Comparison of ENCODE assay signal across 8 mouse cellular contexts in the genomic region with DNA sequence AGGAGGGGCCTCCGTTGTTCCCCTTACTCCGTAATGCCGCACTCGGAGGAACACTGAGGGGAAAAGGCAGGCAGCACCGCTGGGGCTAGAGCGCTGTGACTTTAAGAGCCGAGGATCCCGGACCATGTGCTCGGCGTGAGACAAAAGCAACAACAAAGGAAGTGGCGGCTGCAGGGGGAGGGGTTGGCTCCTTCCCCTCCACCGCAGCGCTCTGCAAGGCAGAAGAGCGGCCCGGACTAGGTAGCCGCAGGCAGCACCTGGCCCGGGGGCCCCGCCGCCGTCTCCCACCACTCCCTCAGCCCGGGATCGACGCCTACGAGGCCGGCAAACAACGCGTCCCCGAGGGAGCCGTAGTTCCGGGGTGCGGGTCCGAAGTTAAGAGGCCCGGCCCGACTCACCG. TPM values are rescaled to one million over a fixed set of nuclear protein-coding genes. Genes with fewer than 3 reads are reported as not detected.
DNase-seq lines count a peak whose midpoint lies in the region; ATAC-seq lines count a peak whose summit lies in the region.

No protein-coding gene starts in this region.

- H3K36me3 ChIP-seq in hindbrain, embryonic 15.5 days: peaks cover 23% of the 10 kb centered on the region

- no peaks in the 10 kb centered on the region for H3K27me3 ChIP-seq in hindbrain, embryonic 15.5 days

- under 1% methylated on average over 35 of the region's 35 CpGs for WGBS in hindbrain, embryonic 15.5 days

- no peaks in the 10 kb centered on the region for H3K9me3 ChIP-seq in hindbrain, embryonic 15.5 days

- peaks cover 60% of the 10 kb centered on the region for H3K4me1 ChIP-seq in hindbrain, embryonic 15.5 days (replicated peaks)

- peak overlapping the region; percentile 97 for H3K9ac ChIP-seq in hindbrain, embryonic 15.5 days

- peak; percentile 79 for DNase-seq in NIH3T3 (ENCODE audit: low read depth)
- DNase-seq in cerebellum, postnatal 14 days: peak; percentile 75
- DNase-seq in frontal cortex, postnatal 36 days (ENCODE audit: low spot score in 2 of 2): peak; percentile 69 to 76
- peak; percentile 52 to 69 for DNase-seq in left cerebral cortex, adult 8-10 months (ENCODE audit: low spot score in 2 of 2)
- peak; percentile 79 for DNase-seq in right cerebral cortex, adult 18-20 months
- peak; percentile 80 for DNase-seq in urinary bladder, postnatal 14 days (ENCODE audit: low spot score)

- H3K27ac ChIP-seq in hindbrain, embryonic 15.5 days (replicated peaks): peak overlapping the region; percentile 99

- peak overlapping the region; percentile 70 for H3K4me2 ChIP-seq in hindbrain, embryonic 15.5 days

- H3K4me3 ChIP-seq in hindbrain, embryonic 15.5 days: peak overlapping the region; percentile 85

- ATAC-seq in hindbrain, embryonic 15.5 days (ENCODE audit: low FRiP score, low read depth): peak; percentile 50
- ATAC-seq in megakaryocyte, adult 5-6 weeks (ENCODE audit: poor library complexity, severe bottlenecking): peak; percentile 61

RNA-seq across cellular contexts. Expression of gene Rnf44, which starts 6.6 kb away (rescaled TPM):
- polyA plus RNA-seq in hindbrain, embryonic 15.5 days (2015; fragmentation: Nextera tagmentation; extraction: Ambion mirVana): 90.7 and 91.5 TPM in 2 replicates
- total RNA-seq in left cerebral cortex, adult 8-10 months (2022): 100 to 1,000 TPM; 141 to 159 (median 144) TPM
- total RNA-seq in megakaryocyte, adult 5-6 weeks (2015): 70.0 and 71.3 TPM in 2 replicates
- 17.8 and 21.2 TPM in 2 replicates for total RNA-seq in megakaryocyte, adult 5-6 weeks (2017)

RNA-seq across cellular contexts. Expression of gene Cdhr2, which starts 14.2 kb away (rescaled TPM):
- polyA plus RNA-seq in hindbrain, embryonic 15.5 days (2015; fragmentation: Nextera tagmentation; extraction: Ambion mirVana): 0.17 and 0.26 TPM in 2 replicates
- under 1 TPM; 0.13 to 0.35 (median 0.25) TPM for total RNA-seq in left cerebral cortex, adult 8-10 months (2022)
- not detected in 2 replicates for total RNA-seq in megakaryocyte, adult 5-6 weeks (2015)
- total RNA-seq in megakaryocyte, adult 5-6 weeks (2017): not detected in 2 replicates

Comparison
In these comparisons a context has a peak if more than half of its experiments do, and no peak if none do; other contexts are left out.
1. Peak in every context shown above with its lines: DNase-seq, ATAC-seq, H3K4me3 ChIP-seq and H3K27ac ChIP-seq.